Mouse (Mus musculus): Measurements from ENCODE around the gene Atp6v0a1. TPM values are rescaled to one million over a fixed set of nuclear protein-coding genes. Genes with fewer than 3 reads are reported as not detected.

Gene Atp6v0a1
- polyA plus RNA-seq, 1 experiment, result 45.0 TPM

GRCm38 (mm10) chr11:101058726-101059125 lies 49.5 kb downstream of the Atp6v0a1 start:
- Histone ChIP-seq H3K36me3 (ENCODE audit: control insufficient read depth, insufficient read depth) (peaks cover 7% of the 10 kb centered on the region), H3K79me2 (ENCODE audit: control insufficient read depth, insufficient read depth) (no peaks in the 10 kb centered on the region), H3K27me3 (ENCODE audit: control insufficient read depth, insufficient read depth, insufficient read length) (no peaks in the 10 kb centered on the region), H3K4me3 (no peak overlapping the region), H3K4me2 (ENCODE audit: low read depth) (no peak overlapping the region), H3ac (ENCODE audit: control insufficient read depth, insufficient read length) (no peak overlapping the region)
- TF ChIP-seq CEBPB (IDR thresholded peaks at IDR 0.05; ENCODE audit: insufficient read depth, poor library complexity, severe bottlenecking) (no peak), REST (IDR thresholded peaks at IDR 0.05; ENCODE audit: insufficient read depth, insufficient read length) (no peak), MYOD1 (IDR thresholded peaks at IDR 0.05; ENCODE audit: control insufficient read depth in 1 of 3, insufficient read length in 2 of 3, low read depth in 2 of 3) (no peak), MAX (IDR thresholded peaks at IDR 0.05; ENCODE audit: low read depth) (no peak), E2F4 (IDR thresholded peaks at IDR 0.05; ENCODE audit: insufficient read depth) (no peak), TCF12 (IDR thresholded peaks at IDR 0.05; ENCODE audit: insufficient read depth, poor library complexity, severe bottlenecking) (no peak), TCF3 (IDR thresholded peaks at IDR 0.05; ENCODE audit: insufficient read length, low read depth) (no peak), SRF (IDR thresholded peaks at IDR 0.05; ENCODE audit: control insufficient read depth, insufficient read length, low read depth) (no peak), MYOG (IDR thresholded peaks at IDR 0.05; ENCODE audit: control insufficient read depth in 1 of 3, insufficient read depth in 1 of 3, insufficient read length in 2 of 3, low read depth in 2 of 3) (no peak), POLR2A (IDR thresholded peaks at IDR 0.05; ENCODE audit: insufficient read length, low read depth) (no peak), USF1 (IDR thresholded peaks at IDR 0.05; ENCODE audit: low read depth) (no peak), POLR2AphosphoS2 (IDR thresholded peaks at IDR 0.05; ENCODE audit: insufficient read length, low read depth) (no peak)

- TF ChIP-seq MYOD1 (IDR thresholded peaks at IDR 0.05; ENCODE audit: control insufficient read depth in 1 of 3, insufficient read length in 2 of 3, low read depth in 2 of 3), result no peak
- TF ChIP-seq REST (IDR thresholded peaks at IDR 0.05; ENCODE audit: insufficient read depth, insufficient read length), result no peak
- no peak for TF ChIP-seq USF1 (IDR thresholded peaks at IDR 0.05; ENCODE audit: low read depth)
- TF ChIP-seq POLR2AphosphoS2 (IDR thresholded peaks at IDR 0.05; ENCODE audit: insufficient read length, low read depth), result no peak
- TF ChIP-seq TCF3 (IDR thresholded peaks at IDR 0.05; ENCODE audit: insufficient read length, low read depth), result no peak
- no peak for TF ChIP-seq TCF12 (IDR thresholded peaks at IDR 0.05; ENCODE audit: insufficient read depth, poor library complexity, severe bottlenecking)
- TF ChIP-seq CEBPB (IDR thresholded peaks at IDR 0.05; ENCODE audit: insufficient read depth, poor library complexity, severe bottlenecking), result no peak
- TF ChIP-seq MYOG (IDR thresholded peaks at IDR 0.05; ENCODE audit: control insufficient read depth in 1 of 3, insufficient read depth in 1 of 3, insufficient read length in 2 of 3, low read depth in 2 of 3), result no peak
- TF ChIP-seq E2F4 (IDR thresholded peaks at IDR 0.05; ENCODE audit: insufficient read depth), result no peak
- no peak for TF ChIP-seq SRF (IDR thresholded peaks at IDR 0.05; ENCODE audit: control insufficient read depth, insufficient read length, low read depth)
- no peak for TF ChIP-seq MAX (IDR thresholded peaks at IDR 0.05; ENCODE audit: low read depth)
- no peak for TF ChIP-seq POLR2A (IDR thresholded peaks at IDR 0.05; ENCODE audit: insufficient read length, low read depth)
- no peak overlapping the region for H3K4me3 ChIP-seq
- H3ac ChIP-seq (ENCODE audit: control insufficient read depth, insufficient read length), result no peak overlapping the region
- H3K36me3 ChIP-seq (ENCODE audit: control insufficient read depth, insufficient read depth), result no peaks in the 10 kb centered on the region
- H3K27me3 ChIP-seq (ENCODE audit: control insufficient read depth, insufficient read depth, insufficient read length), result no peaks in the 10 kb centered on the region
- H3K4me2 ChIP-seq (ENCODE audit: low read depth), result no peak overlapping the region
- no peaks in the 10 kb centered on the region for H3K79me2 ChIP-seq (ENCODE audit: control insufficient read depth, insufficient read depth)
These were observed 50.2 kb downstream of the Atp6v0a1 start for GRCm38 (mm10) chr11:101059473-101059872.

GRCm38 (mm10) chr11:101060126-101060525 lies 50.9 kb downstream of the Atp6v0a1 start:
- H3K27me3 ChIP-seq (ENCODE audit: control insufficient read depth, insufficient read depth, insufficient read length), result no peaks in the 10 kb centered on the region
- H3ac ChIP-seq (ENCODE audit: control insufficient read depth, insufficient read length), result no peak overlapping the region
- no peak overlapping the region for H3K4me3 ChIP-seq
- TF ChIP-seq CEBPB (IDR thresholded peaks at IDR 0.05; ENCODE audit: insufficient read depth, poor library complexity, severe bottlenecking) (no peak), SRF (IDR thresholded peaks at IDR 0.05; ENCODE audit: control insufficient read depth, insufficient read length, low read depth) (peak; percentile 98)
- no peaks in the 10 kb centered on the region for H3K36me3 ChIP-seq (ENCODE audit: control insufficient read depth, insufficient read depth)
- peak overlapping the region; percentile 69 for H3K4me2 ChIP-seq (ENCODE audit: low read depth)
- no peaks in the 10 kb centered on the region for H3K79me2 ChIP-seq (ENCODE audit: control insufficient read depth, insufficient read depth)

GRCm38 (mm10) chr11:101061049-101061448 lies 51.8 kb downstream of the Atp6v0a1 start:
- H3K4me3 ChIP-seq, result no peak overlapping the region
- TF ChIP-seq REST (IDR thresholded peaks at IDR 0.05; ENCODE audit: insufficient read depth, insufficient read length) (no peak), USF1 (IDR thresholded peaks at IDR 0.05; ENCODE audit: low read depth) (no peak), TCF12 (IDR thresholded peaks at IDR 0.05; ENCODE audit: insufficient read depth, poor library complexity, severe bottlenecking) (no peak), MYOD1 (IDR thresholded peaks at IDR 0.05; ENCODE audit: control insufficient read depth in 1 of 3, insufficient read length in 2 of 3, low read depth in 2 of 3) (no peak), POLR2A (IDR thresholded peaks at IDR 0.05; ENCODE audit: insufficient read length, low read depth) (no peak)
- no peak overlapping the region for H3K4me2 ChIP-seq (ENCODE audit: low read depth)
- no peak overlapping the region for H3ac ChIP-seq (ENCODE audit: control insufficient read depth, insufficient read length)
- no peaks in the 10 kb centered on the region for H3K36me3 ChIP-seq (ENCODE audit: control insufficient read depth, insufficient read depth)
- H3K27me3 ChIP-seq (ENCODE audit: control insufficient read depth, insufficient read depth, insufficient read length), result no peaks in the 10 kb centered on the region
- no peaks in the 10 kb centered on the region for H3K79me2 ChIP-seq (ENCODE audit: control insufficient read depth, insufficient read depth)

GRCm38 (mm10) chr11:101062165-101062884 lies 53.1 kb downstream of the Atp6v0a1 start:
- H3ac ChIP-seq (ENCODE audit: control insufficient read depth, insufficient read length), result peak overlapping the region; percentile 7
- H3K4me3 ChIP-seq, result no peak overlapping the region
- no peaks in the 10 kb centered on the region for H3K79me2 ChIP-seq (ENCODE audit: control insufficient read depth, insufficient read depth)
- no peak for TF ChIP-seq MAX (IDR thresholded peaks at IDR 0.05; ENCODE audit: low read depth)
- TF ChIP-seq CEBPB (IDR thresholded peaks at IDR 0.05; ENCODE audit: insufficient read depth, poor library complexity, severe bottlenecking), result no peak
- TF ChIP-seq POLR2A (IDR thresholded peaks at IDR 0.05; ENCODE audit: insufficient read length, low read depth), result peak; percentile 52
- TF ChIP-seq POLR2AphosphoS2 (IDR thresholded peaks at IDR 0.05; ENCODE audit: insufficient read length, low read depth), result peak; percentile 43
- peak; percentile 30 for TF ChIP-seq TCF12 (IDR thresholded peaks at IDR 0.05; ENCODE audit: insufficient read depth, poor library complexity, severe bottlenecking)
- TF ChIP-seq REST (IDR thresholded peaks at IDR 0.05; ENCODE audit: insufficient read depth, insufficient read length), result no peak
- peak in 2 of 3 experiments; percentile 5 to 68 for TF ChIP-seq MYOD1 (IDR thresholded peaks at IDR 0.05; ENCODE audit: control insufficient read depth in 1 of 3, insufficient read length in 2 of 3, low read depth in 2 of 3)
- peak in 2 of 3 experiments; percentile 52 to 64 for TF ChIP-seq MYOG (IDR thresholded peaks at IDR 0.05; ENCODE audit: control insufficient read depth in 1 of 3, insufficient read depth in 1 of 3, insufficient read length in 2 of 3, low read depth in 2 of 3)
- no peak for TF ChIP-seq TCF3 (IDR thresholded peaks at IDR 0.05; ENCODE audit: insufficient read length, low read depth)
- no peaks in the 10 kb centered on the region for H3K27me3 ChIP-seq (ENCODE audit: control insufficient read depth, insufficient read depth, insufficient read length)
- H3K36me3 ChIP-seq (ENCODE audit: control insufficient read depth, insufficient read depth), result no peaks in the 10 kb centered on the region
- peak overlapping the region; percentile 3 for H3K4me2 ChIP-seq (ENCODE audit: low read depth)
